Mouse (Mus musculus) midbrain, embryonic 13.5 days (tissue): ENCODE data around the gene Nfkbib. TPM values are rescaled to one million over a fixed set of nuclear protein-coding genes. Genes with fewer than 3 reads are reported as not detected.

Experiments
- ATAC-seq: fragments of 200-750 bp; cut with Nextera tagmentation; 2 replicates; pipeline ENCODE4 v1.8.0; 2017; ENCODE audit warnings: mild to moderate bottlenecking, moderate TSS enrichment, moderate library complexity
- H3K27ac ChIP-seq: fragments of 300-500 bp; sonication (generic); 2 replicates; pipeline ENCODE4 v1.5.1; 2015; ENCODE audit warnings: inconsistent platforms, mild to moderate bottlenecking, moderate library complexity
- H3K27me3 ChIP-seq: fragments of 300-500 bp; sonication (generic); 2 replicates; pipeline ENCODE4 v1.6.1; 2015; ENCODE audit warnings: mild to moderate bottlenecking, inconsistent platforms
- H3K36me3 ChIP-seq: fragments of 300-500 bp; sonication (generic); 2 replicates; pipeline ENCODE4 v1.6.1; 2015; ENCODE audit warnings: mild to moderate bottlenecking, inconsistent platforms
- H3K4me1 ChIP-seq: fragments of 300-500 bp; sonication (generic); replicated peaks from 2 replicates; pipeline ENCODE4 v1.6.1; 2015; ENCODE audit warnings: inconsistent platforms
- H3K4me2 ChIP-seq: fragments of 300-500 bp; sonication (generic); replicated peaks from 2 replicates; pipeline ENCODE4 v1.6.1; 2015; ENCODE audit warnings: moderate library complexity, mild to moderate bottlenecking, inconsistent platforms
- H3K4me3 ChIP-seq: fragments of 300-500 bp; sonication (generic); replicated peaks from 2 replicates; pipeline ENCODE4 v1.5.1; 2015; ENCODE audit warnings: mild to moderate bottlenecking, inconsistent platforms
- H3K9ac ChIP-seq: fragments of 300-500 bp; sonication (generic); replicated peaks from 2 replicates; pipeline ENCODE4 v1.6.1; 2015; ENCODE audit warnings: mild to moderate bottlenecking, inconsistent platforms
- H3K9me3 ChIP-seq: fragments of 300-500 bp; sonication (generic); 2 replicates; pipeline ENCODE4 v1.6.1; 2016; ENCODE audit warnings: mild to moderate bottlenecking, inconsistent platforms
- WGBS: fragments of 180-500 bp; shearing (Covaris S2); methylation state at CpG from one replicate; pipeline ENCODE4 v1.1.7; 2015; 5-methylcytosine and 5-hydroxymethylcytosine counted together
- polyA plus RNA-seq: library from polyadenylated mRNA; unstranded; fragments of >200 nt; fragmentation: Nextera tagmentation; extraction: Ambion mirVana; gene quantifications from 2 replicates; pipeline ENCODE4 v1.2.1, GENCODE M21; 2015

Gene Nfkbib
- polyA plus RNA-seq, 1 experiment from 2014 or later, result 56.7 TPM

DNA sequence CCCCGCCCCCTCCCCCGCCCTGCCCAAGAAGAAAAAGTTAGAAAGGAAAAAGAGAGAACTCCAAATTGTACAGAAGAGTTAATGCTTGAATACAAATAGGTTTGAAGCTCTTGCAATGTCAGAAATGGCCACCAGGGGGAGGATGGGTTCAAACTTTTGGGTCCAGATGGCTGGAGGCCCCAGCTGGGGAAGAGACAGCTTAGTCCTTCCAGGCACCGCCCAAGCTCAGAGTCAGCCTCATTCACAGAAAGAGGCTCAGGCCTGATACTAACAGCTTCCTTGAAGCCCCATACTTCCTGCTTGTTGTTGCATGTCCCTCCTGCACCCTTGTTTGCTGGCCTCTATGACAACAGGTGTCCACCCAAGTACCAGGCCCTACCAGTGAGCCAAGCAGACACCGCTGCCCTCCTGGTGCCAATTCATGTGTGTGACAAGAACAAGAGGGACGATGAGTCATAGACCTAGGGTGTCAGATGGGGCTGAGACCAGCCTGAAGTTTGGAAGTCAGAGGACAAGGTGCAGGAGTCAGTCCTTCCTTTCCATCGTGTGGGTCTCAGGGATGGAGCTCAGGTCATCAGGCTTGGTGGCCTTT is 12.9 kb upstream of the Nfkbib start:
- ATAC-seq, result peak; percentile 79
- Histone ChIP-seq H3K36me3 (peaks cover 40% of the 10 kb centered on the region), H3K4me2 (no peak overlapping the region), H3K27me3 (no peaks in the 10 kb centered on the region), H3K4me1 (peaks cover 7% of the 10 kb centered on the region), H3K9me3 (no peaks in the 10 kb centered on the region), H3K9ac (no peak overlapping the region), H3K27ac (no peak overlapping the region), H3K4me3 (no peak overlapping the region)
- WGBS, result 47% methylated on average over 6 of the region's 6 CpGs

GRCm38 (mm10) chr7:28778825-28779224 is 11.5 kb upstream of the Nfkbib start:
- no peak for ATAC-seq
- no peaks in the 10 kb centered on the region for H3K9me3 ChIP-seq
- 90% methylated on average over 9 of the region's 9 CpGs for WGBS
- H3K36me3 ChIP-seq, result peaks cover 46% of the 10 kb centered on the region
- H3K9ac ChIP-seq, result no peak overlapping the region
- peaks cover 12% of the 10 kb centered on the region for H3K4me1 ChIP-seq
- H3K27ac ChIP-seq, result no peak overlapping the region
- H3K4me3 ChIP-seq, result no peak overlapping the region
- H3K4me2 ChIP-seq, result no peak overlapping the region
- no peaks in the 10 kb centered on the region for H3K27me3 ChIP-seq

DNA sequence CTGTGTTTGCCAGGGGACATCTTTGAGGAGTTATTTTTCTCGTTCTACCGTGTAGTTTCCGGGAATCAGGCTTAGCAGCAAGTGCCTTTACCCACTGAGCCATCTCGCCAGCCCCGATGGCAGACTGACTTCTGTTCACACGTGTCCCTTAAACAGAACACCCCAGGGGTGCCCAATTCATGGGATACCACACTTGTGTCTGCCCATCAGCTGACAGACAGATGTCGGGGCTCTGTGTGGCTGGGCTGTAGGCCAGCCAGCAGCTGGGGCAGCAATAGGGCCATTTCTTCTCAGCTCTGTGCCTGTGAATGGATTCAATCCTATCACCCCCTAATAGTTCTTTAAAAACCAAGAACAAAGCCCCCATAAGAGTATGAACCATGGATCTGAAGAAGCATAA is 7.8 kb upstream of the Nfkbib start:
- WGBS, result 81% methylated on average over 7 of the region's 7 CpGs
- ATAC-seq, result no peak
- no peak overlapping the region for H3K4me3 ChIP-seq
- H3K27me3 ChIP-seq, result no peaks in the 10 kb centered on the region
- no peak overlapping the region for H3K4me2 ChIP-seq
- H3K9me3 ChIP-seq, result no peaks in the 10 kb centered on the region
- H3K27ac ChIP-seq, result no peak overlapping the region
- peaks cover 42% of the 10 kb centered on the region for H3K36me3 ChIP-seq
- peaks cover 6% of the 10 kb centered on the region for H3K4me1 ChIP-seq
- no peak overlapping the region for H3K9ac ChIP-seq

DNA sequence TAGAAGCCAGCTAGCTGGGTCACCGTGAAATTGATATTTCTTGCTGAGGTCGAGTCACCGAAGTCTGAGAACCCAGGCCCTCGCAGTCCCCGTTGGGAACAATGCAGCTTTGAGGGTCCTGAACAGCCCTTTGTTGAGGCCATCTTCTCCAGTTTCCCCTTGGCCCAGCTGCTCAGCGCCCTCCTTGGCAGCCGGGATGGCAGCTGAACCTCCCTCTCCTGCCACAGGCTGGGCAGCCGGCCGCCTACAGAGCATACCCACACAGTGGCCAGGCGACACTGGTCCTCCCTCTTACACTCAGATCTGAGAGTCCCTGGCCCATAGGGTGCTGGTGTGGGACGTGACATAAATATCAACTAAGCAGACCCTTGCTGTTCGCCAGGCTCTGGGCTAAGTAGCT is 6.9 kb upstream of the Nfkbib start:
- Histone ChIP-seq H3K9me3 (no peaks in the 10 kb centered on the region), H3K27ac (peak overlapping the region; percentile 45; the same call in 1 of the 2 replicates), H3K4me1 (peaks cover 6% of the 10 kb centered on the region; the same call in 1 of the 2 replicates), H3K27me3 (no peaks in the 10 kb centered on the region), H3K4me3 (no peak overlapping the region), H3K9ac (no peak overlapping the region), H3K4me2 (no peak overlapping the region), H3K36me3 (peaks cover 42% of the 10 kb centered on the region)
- 59% methylated on average over 12 of the region's 12 CpGs for WGBS
- peak; percentile 77 for ATAC-seq

DNA sequence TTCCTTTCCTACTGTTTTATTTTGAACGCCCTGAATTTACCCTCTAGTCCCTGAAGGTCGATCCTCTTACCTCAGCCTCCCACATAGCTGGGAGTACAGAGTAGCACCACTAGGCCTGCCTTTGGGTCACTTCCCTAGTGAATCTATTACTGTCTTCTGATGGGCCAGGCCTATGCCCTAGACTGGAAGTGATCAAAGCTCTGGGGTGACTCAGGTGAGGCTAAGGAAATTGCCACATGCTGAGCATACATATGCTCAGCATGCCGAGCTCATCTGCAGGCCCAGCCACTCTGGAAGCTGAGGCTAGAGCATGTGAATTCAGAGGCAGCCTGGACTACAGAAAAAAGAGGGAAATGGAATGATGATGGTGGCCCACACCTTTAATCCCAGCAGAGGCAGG is 5.9 kb upstream of the Nfkbib start:
- no peaks in the 10 kb centered on the region for H3K9me3 ChIP-seq
- peaks cover 15% of the 10 kb centered on the region for H3K4me1 ChIP-seq
- H3K27me3 ChIP-seq, result no peaks in the 10 kb centered on the region
- H3K9ac ChIP-seq, result 0 out of 2 replicates have a peak overlapping the region, but pooled peaks have one; percentile 1
- H3K4me3 ChIP-seq, result no peak overlapping the region
- H3K4me2 ChIP-seq, result no peak overlapping the region
- ATAC-seq, result no peak
- 77% methylated on average over 3 of the region's 3 CpGs for WGBS
- peaks cover 38% of the 10 kb centered on the region for H3K36me3 ChIP-seq
- H3K27ac ChIP-seq, result no peak overlapping the region

- Histone ChIP-seq H3K27me3 (no peaks in the 10 kb centered on the region), H3K36me3 (peaks cover 30% of the 10 kb centered on the region), H3K9ac (no peak overlapping the region), H3K4me3 (no peak overlapping the region), H3K4me1 (peaks cover 27% of the 10 kb centered on the region), H3K9me3 (no peaks in the 10 kb centered on the region), H3K27ac (no peak overlapping the region), H3K4me2 (no peak overlapping the region)
- ATAC-seq, result no peak
- WGBS, result 89% methylated on average over 11 of the region's 11 CpGs
Observed at GRCm38 (mm10) chr7:28771867-28772266, 4.6 kb upstream of the Nfkbib start.

DNA sequence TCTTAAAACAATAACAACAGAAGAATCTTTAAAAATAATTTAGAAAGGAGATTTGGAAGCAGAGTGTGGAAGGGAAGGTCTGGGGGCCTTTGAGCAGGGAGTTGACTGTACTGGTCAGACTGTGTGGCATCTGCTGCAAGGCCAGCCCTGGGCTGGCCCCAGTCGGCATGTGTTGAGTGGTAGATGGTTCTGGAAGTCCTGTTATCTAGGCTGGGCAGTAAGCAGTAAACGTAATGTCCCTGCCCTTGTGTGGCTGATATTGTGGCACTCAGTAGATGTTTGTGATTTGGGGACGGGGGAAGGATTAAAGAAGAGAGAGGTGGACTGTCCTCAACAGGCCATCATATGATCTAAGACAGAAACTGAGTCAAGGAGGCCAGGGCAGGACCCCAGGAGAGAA is 3.0 kb upstream of the Nfkbib start:
- ATAC-seq, result no peak
- Histone ChIP-seq H3K4me3 (no peak overlapping the region), H3K36me3 (peaks cover 23% of the 10 kb centered on the region; the same call in 1 of the 2 replicates), H3K4me2 (no peak overlapping the region), H3K4me1 (peaks cover 34% of the 10 kb centered on the region), H3K27ac (no peak overlapping the region), H3K9me3 (no peaks in the 10 kb centered on the region), H3K27me3 (no peaks in the 10 kb centered on the region), H3K9ac (no peak overlapping the region)
- WGBS, result 94% methylated on average over 3 of the region's 3 CpGs

DNA sequence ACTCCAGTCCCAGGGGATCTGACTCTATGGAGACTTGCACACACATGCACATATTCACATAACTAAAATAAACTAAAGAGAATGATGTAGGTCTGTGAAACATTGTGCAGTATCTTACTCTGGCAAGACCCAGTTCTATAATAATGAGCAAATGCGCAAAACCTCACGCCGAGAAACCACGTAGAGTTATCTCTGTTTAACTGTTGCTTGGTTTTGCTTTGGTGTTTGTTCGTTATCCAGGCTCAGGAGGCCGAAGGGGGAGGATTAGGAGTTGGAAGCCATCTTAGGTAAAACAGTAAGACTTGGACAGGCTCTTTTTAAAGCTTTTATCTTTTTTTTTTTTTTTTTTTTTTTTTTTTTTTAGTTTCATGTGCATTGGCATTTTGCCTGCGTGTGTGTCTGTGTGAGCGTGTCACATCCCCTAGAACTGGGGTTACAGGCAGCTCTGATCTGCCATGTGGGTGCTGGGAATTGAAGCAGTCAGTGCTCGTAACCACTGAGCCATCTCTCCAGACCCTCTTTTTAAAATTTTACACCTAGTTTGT is 2.2 kb upstream of the Nfkbib start:
- H3K4me1 ChIP-seq, result peaks cover 41% of the 10 kb centered on the region
- no peak overlapping the region for H3K4me3 ChIP-seq
- H3K27me3 ChIP-seq, result no peaks in the 10 kb centered on the region
- H3K9me3 ChIP-seq, result no peaks in the 10 kb centered on the region
- H3K9ac ChIP-seq, result no peak overlapping the region
- no peak overlapping the region for H3K4me2 ChIP-seq
- peaks cover 16% of the 10 kb centered on the region; the same call in 1 of the 2 replicates for H3K36me3 ChIP-seq
- no peak for ATAC-seq
- no peak overlapping the region for H3K27ac ChIP-seq
- WGBS, result 92% methylated on average over 9 of the region's 9 CpGs

DNA sequence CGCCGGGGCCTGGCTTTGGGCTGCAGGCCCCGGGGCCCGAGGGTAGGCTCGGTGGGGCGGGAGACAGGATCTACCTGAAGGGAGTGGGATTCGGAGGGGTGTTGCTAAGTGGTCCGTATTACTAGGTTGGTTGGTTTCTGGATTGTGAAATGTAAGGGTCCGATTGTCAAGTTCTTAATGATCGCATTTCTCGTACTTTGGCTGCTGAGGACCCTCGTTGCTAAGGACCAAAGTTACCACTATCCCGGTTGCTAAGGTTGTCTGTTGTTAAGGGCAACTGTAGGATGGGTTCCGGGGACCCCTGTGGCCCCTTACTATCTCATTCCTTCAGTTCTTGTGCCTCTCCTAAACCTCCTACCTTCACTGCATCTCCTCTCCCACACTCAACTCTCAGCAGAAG is 402 bp downstream of the Nfkbib start:
- peak; percentile 28 for ATAC-seq
- Histone ChIP-seq H3K9me3 (no peaks in the 10 kb centered on the region), H3K4me1 (peaks cover 36% of the 10 kb centered on the region), H3K36me3 (peaks cover 11% of the 10 kb centered on the region), H3K4me2 (peak overlapping the region; percentile 71), H3K9ac (peak overlapping the region; percentile 76), H3K27ac (no peak overlapping the region; the same call in 1 of the 2 replicates), H3K27me3 (no peaks in the 10 kb centered on the region), H3K4me3 (peak overlapping the region; percentile 75)
- WGBS, result 3% methylated on average over 14 of the region's 14 CpGs

DNA sequence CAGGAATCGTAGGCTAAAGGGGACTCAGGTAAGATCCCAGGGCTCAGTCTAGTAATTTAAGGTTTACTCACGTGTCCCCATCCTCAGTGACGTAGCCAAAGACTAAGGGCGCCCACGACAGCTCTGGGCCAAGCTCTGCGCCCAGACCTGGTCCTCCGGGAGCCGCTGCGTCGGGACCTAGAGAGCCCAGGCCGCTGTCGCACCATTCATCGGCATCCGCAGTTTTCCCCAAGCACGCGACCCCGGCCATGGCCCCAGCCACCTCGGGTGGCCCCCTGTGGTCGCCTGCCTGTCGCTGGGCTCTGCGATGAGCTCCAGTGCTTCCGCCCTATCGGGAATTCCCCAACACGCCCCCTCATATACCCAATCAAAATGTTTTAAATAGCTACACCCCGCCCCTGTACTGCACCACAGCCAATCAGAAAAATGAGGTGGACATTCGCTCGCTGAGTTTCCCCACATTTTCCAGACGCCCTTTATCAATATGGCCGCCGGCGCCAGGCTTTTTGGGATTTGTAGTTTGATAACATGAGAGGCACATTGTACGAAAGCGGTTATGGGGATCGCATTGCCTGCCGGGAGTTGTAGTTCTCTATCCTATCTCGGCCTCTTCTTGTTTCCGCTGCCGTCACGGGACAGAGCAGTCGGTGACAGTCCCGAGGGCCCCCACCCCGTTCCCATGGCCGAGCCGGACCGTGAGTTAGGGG is 986 bp downstream of the Nfkbib start, which contains the start of gene Sirt2:
TSS of gene Sirt2 (plus strand) at position 563 of the 707 bp plus-strand sequence.
- ATAC-seq, result peak; percentile 98
- Histone ChIP-seq H3K4me3 (peak within 1 kb of the TSS; percentile 75), H3K9ac (peak within 1 kb of the TSS; percentile 76), H3K27me3 (no peaks in the 10 kb centered on the region), H3K4me2 (peak within 1 kb of the TSS; percentile 71), H3K27ac (no peak within 1 kb of the TSS; the same call in 1 of the 2 replicates), H3K36me3 (peaks cover 17% of the 10 kb centered on the region), H3K4me1 (peaks cover 36% of the 10 kb centered on the region), H3K9me3 (no peaks in the 10 kb centered on the region)
- under 1% methylated on average over 45 of the region's 45 CpGs for WGBS

DNA sequence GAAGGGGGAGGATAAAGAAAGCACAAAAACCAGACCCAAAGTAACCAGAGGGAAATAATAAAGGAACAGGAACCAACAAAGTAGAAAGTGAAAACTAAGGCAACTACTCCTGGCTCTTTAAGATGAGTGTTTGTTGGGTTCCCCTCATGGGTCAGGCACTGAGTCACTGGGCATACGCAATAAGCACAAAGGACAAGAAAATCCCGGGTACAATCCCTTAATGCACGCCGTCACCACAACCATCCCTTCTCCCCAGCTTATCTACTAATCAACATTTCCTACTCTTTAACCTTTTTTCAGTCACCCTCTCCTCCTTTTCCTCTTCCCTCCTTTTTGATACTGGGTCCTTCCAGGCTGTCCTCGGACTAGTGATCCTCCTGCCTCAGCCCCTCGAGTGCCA is 2.1 kb downstream of the Nfkbib start:
- Histone ChIP-seq H3K9ac (peak overlapping the region; percentile 73; the same call in 1 of the 2 replicates), H3K27me3 (no peaks in the 10 kb centered on the region), H3K9me3 (no peaks in the 10 kb centered on the region), H3K4me3 (peak overlapping the region; percentile 75), H3K36me3 (peaks cover 28% of the 10 kb centered on the region), H3K4me2 (peak overlapping the region; percentile 70), H3K4me1 (peaks cover 36% of the 10 kb centered on the region), H3K27ac (no peak overlapping the region)
- WGBS, result 84% methylated on average over 6 of the region's 6 CpGs
- no peak for ATAC-seq

GRCm38 (mm10) chr7:28761907-28762306 is 5.4 kb downstream of the Nfkbib start:
- Histone ChIP-seq H3K36me3 (peaks cover 52% of the 10 kb centered on the region), H3K27ac (no peak overlapping the region), H3K9ac (no peak overlapping the region), H3K27me3 (no peaks in the 10 kb centered on the region; the same call in 1 of the 2 replicates), H3K4me2 (no peak overlapping the region), H3K4me3 (no peak overlapping the region), H3K4me1 (peaks cover 14% of the 10 kb centered on the region), H3K9me3 (no peaks in the 10 kb centered on the region)
- WGBS, result 95% methylated on average over 9 of the region's 9 CpGs
- ATAC-seq, result no peak
